Mouse (Mus musculus): ENCODE results near the gene Slc12a7.

Slc12a7 gene

GRCm38 (mm10) chr13:73823711-73824110, 90.8 kb downstream of the Slc12a7 start:
- no peak for DNase-seq

GRCm38 (mm10) chr13:73827243-73827642, 94.3 kb downstream of the Slc12a7 start:
- DNase-seq = no peak

- peak; percentile 78 for DNase-seq
Observed at GRCm38 (mm10) chr13:73831486-73831885, 98.6 kb downstream of the Slc12a7 start.

- no peak for DNase-seq
Observed at GRCm38 (mm10) chr13:73833809-73834208, 100.9 kb downstream of the Slc12a7 start.

- no peak for DNase-seq
Observed at GRCm38 (mm10) chr13:73835791-73836190, 102.9 kb downstream of the Slc12a7 start.

- DNase-seq = no peak
Observed at GRCm38 (mm10) chr13:73836491-73836890, 103.6 kb downstream of the Slc12a7 start.

- DNase-seq = no peak
Observed at GRCm38 (mm10) chr13:73837708-73838107, 104.8 kb downstream of the Slc12a7 start.

- DNase-seq = no peak
Observed at GRCm38 (mm10) chr13:73839137-73839548, 106.2 kb downstream of the Slc12a7 start.

GRCm38 (mm10) chr13:73839740-73840139, 106.8 kb downstream of the Slc12a7 start:
- no peak for DNase-seq

- DNase-seq = no peak
Observed at GRCm38 (mm10) chr13:73842696-73843095, 109.8 kb downstream of the Slc12a7 start.

- DNase-seq = peak; percentile 67
Observed at GRCm38 (mm10) chr13:73846589-73847464, 113.9 kb downstream of the Slc12a7 start.

- DNase-seq = peak; percentile 95
Observed at GRCm38 (mm10) chr13:73847465-73847836, 114.6 kb downstream of the Slc12a7 start, which contains the start of gene Nkd2. Nkd2 (minus strand) TSS chr13:73847631.
